Mouse (Mus musculus): ENCODE measurements around the gene Tnfsf13b.

DNA sequence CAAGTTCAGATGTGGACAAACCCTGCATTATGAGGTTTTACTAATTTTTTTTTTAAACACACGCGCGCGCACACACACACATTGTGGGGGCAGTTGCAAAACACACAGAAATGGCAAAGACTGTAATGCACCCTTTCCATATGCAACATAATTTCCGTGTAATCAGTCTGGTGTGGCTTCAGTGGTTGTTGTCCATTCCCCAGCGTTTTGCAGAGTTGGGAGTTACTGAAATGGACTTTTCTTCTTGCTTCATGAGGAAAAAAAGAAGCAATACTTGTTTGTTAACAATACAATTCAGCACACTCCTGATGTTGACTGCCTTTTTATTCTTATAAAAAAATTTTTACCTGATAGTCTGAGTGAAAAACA is 1.4 kb downstream of the Tnfsf13b start:
- TF ChIP-seq CTCF (IDR thresholded peaks at IDR 0.05; ENCODE audit: low read depth) (no peak), EP300 (IDR thresholded peaks at IDR 0.05; ENCODE audit: low read depth) (no peak)
